Mouse (Mus musculus): ENCODE data around the gene Gm49486. TPM values are rescaled to one million over a fixed set of nuclear protein-coding genes. Genes with fewer than 3 reads are reported as not detected.
A peak's percentile ranks its signal among the peaks of the same experiment; 100 is the strongest.

Gm49486 gene
- polyA plus RNA-seq (2014; fragmentation: Nextera tagmentation; extraction: Ambion mirVana): 0.30 and 0.58 TPM in 2 replicates

DNA sequence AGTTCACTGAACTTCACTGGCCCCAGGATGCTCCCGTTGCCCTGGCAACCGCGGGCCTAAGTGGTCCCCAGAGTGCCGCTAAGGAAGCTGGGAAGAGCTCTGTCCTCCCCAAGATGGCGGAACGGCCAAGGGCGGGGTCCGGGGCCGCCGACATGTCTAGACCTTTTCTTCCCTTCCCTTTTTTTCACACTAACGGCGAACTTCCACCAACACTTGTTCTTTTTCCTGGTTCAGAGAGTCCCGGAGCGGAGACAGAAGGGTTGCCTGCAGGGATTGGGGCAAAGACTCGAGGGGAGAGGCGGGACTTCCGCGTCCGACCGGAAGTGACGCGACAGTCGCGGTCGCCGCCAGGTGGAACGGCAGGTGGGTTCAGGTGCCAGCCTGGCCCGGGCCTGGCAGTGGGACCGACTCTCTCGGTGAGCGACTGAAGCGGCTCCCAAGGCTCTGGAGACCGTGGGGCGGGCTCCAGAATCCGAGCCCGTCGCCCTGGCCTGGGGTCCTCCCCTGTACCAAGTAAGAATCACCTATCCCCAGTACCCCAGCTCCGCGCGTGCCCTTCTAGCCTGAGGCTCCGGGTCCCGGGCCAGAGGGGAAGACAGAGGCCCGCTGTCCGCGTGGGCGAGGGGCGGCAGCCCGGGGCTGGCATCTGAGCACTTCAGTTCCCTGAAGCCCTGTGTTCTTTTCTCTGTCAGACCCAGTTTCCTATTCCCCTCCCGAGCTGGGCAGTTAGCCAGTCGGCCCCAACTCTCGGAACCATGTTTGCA is at the start of gene Gm49486, which contains the start of gene Pick1:
Gm49486 (plus strand) TSS at position 334 of the 764 bp plus-strand sequence.
Pick1 (plus strand) TSS at position 116 of the 764 bp plus-strand sequence.
- Histone ChIP-seq H3K4me2 (ENCODE audit: low read length) (peak within 1 kb of the TSS; percentile 99), H3K9ac (ENCODE audit: low read length) (peak within 1 kb of the TSS; percentile 74), H3K36me3 (ENCODE audit: control insufficient read depth, insufficient read depth, low read length) (peaks cover 24% of the 10 kb centered on the region), H3K27ac (ENCODE audit: low read depth) (peak within 1 kb of the TSS; percentile 98), H3K9me3 (ENCODE audit: control insufficient read depth, low read length) (no peaks in the 10 kb centered on the region), H3K4me1 (replicated peaks; ENCODE audit: control insufficient read depth, insufficient read depth, low read length) (peaks cover 5% of the 10 kb centered on the region), H3K27me3 (replicated peaks; ENCODE audit: control insufficient read depth, insufficient read depth, low read length) (no peaks in the 10 kb centered on the region), H3K4me3 (ENCODE audit: low read depth, low read length) (peak within 1 kb of the TSS; percentile 79)
- ATAC-seq (replicated peaks; ENCODE audit: low FRiP score, low TSS enrichment, low read depth) (peak; percentile 87), DNase-seq (ENCODE audit: low spot score) (peak; percentile 97)
- 1% methylated on average over 49 of the region's 51 CpGs for WGBS

GRCm38 (mm10) chr15:79185213-79185612 is 44.0 kb upstream of the Gm49486 start:
- no peak overlapping the region for H3K4me3 ChIP-seq (ENCODE audit: low read depth, low read length)
- H3K4me1 ChIP-seq (replicated peaks; ENCODE audit: control insufficient read depth, insufficient read depth, low read length): no peaks in the 10 kb centered on the region
- H3K27me3 ChIP-seq (replicated peaks; ENCODE audit: control insufficient read depth, insufficient read depth, low read length): no peaks in the 10 kb centered on the region
- DNase-seq (ENCODE audit: low spot score): no peak
- no peak overlapping the region for H3K9ac ChIP-seq (ENCODE audit: low read length)
- 62% methylated on average over 10 of the region's 10 CpGs for whole genome bisulfite sequencing
- no peaks in the 10 kb centered on the region for H3K36me3 ChIP-seq (ENCODE audit: control insufficient read depth, insufficient read depth, low read length)
- no peak overlapping the region for H3K27ac ChIP-seq (ENCODE audit: low read depth)
- H3K9me3 ChIP-seq (ENCODE audit: control insufficient read depth, low read length): no peaks in the 10 kb centered on the region
- H3K4me2 ChIP-seq (ENCODE audit: low read length): no peak overlapping the region
- no peak for ATAC-seq (replicated peaks; ENCODE audit: low FRiP score, low TSS enrichment, low read depth)

DNA sequence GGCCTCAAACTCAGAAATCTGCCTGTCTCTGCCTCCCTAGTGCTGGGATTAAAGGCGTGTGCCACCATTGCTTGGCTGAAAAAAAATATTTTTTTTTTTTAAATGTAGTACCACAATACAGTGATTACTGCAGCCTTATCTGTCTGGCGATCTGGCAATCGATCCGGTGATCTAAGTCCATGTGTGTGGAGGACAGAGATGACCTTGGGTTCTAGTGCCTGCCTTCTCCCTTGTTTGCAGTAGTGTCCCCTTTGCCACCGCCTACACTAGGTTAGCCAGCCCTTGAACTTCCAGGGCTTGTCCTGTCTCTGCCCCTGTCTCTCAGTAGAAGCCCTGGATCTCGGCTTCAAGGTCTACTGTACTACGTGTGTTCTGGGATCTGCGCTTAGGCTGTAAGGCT is 41.4 kb upstream of the Gm49486 start:
- Histone ChIP-seq H3K27ac (ENCODE audit: low read depth) (no peak overlapping the region), H3K36me3 (ENCODE audit: control insufficient read depth, insufficient read depth, low read length) (no peaks in the 10 kb centered on the region), H3K4me3 (ENCODE audit: low read depth, low read length) (no peak overlapping the region), H3K9me3 (ENCODE audit: control insufficient read depth, low read length) (no peaks in the 10 kb centered on the region), H3K27me3 (replicated peaks; ENCODE audit: control insufficient read depth, insufficient read depth, low read length) (no peaks in the 10 kb centered on the region), H3K9ac (ENCODE audit: low read length) (no peak overlapping the region), H3K4me1 (replicated peaks; ENCODE audit: control insufficient read depth, insufficient read depth, low read length) (no peaks in the 10 kb centered on the region), H3K4me2 (ENCODE audit: low read length) (no peak overlapping the region)
- DNase-seq (ENCODE audit: low spot score): no peak
- WGBS: 89% methylated on average over 8 of the region's 8 CpGs
- no peak for ATAC-seq (replicated peaks; ENCODE audit: low FRiP score, low TSS enrichment, low read depth)

- no peaks in the 10 kb centered on the region for H3K4me1 ChIP-seq (replicated peaks; ENCODE audit: control insufficient read depth, insufficient read depth, low read length)
- 96% methylated on average over 2 of the region's 2 CpGs for WGBS
- H3K9ac ChIP-seq (ENCODE audit: low read length): no peak overlapping the region
- DNase-seq (ENCODE audit: low spot score) (no peak), ATAC-seq (replicated peaks; ENCODE audit: low FRiP score, low TSS enrichment, low read depth) (no peak)
- no peaks in the 10 kb centered on the region for H3K27me3 ChIP-seq (replicated peaks; ENCODE audit: control insufficient read depth, insufficient read depth, low read length)
- no peak overlapping the region for H3K4me3 ChIP-seq (ENCODE audit: low read depth, low read length)
- no peaks in the 10 kb centered on the region for H3K9me3 ChIP-seq (ENCODE audit: control insufficient read depth, low read length)
- no peak overlapping the region for H3K4me2 ChIP-seq (ENCODE audit: low read length)
- H3K36me3 ChIP-seq (ENCODE audit: control insufficient read depth, insufficient read depth, low read length): no peaks in the 10 kb centered on the region
- no peak overlapping the region for H3K27ac ChIP-seq (ENCODE audit: low read depth)
Observed at GRCm38 (mm10) chr15:79191426-79191825, 37.8 kb upstream of the Gm49486 start.

DNA sequence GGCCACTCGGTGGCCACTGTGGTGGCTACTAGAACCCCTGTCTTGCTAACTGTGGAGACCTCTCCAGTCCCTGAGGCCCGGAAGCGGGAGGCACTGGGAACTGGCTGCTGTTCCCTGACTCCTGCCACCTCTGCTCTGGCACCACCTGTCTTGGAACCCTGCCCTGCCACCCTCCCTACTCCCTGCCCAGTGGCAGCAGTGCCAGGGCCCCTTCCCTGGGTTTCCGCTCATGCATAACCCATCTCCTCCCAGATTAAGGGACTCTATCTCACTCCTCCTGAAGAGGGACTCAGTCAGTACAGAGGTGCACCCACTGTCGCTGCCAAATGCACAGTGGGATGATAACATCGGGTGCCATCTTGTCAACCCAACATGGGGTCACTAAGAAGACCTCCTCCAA is 36.7 kb upstream of the Gm49486 start:
- Histone ChIP-seq H3K4me2 (ENCODE audit: low read length) (no peak overlapping the region), H3K27ac (ENCODE audit: low read depth) (peak overlapping the region; percentile 9; the same call in 1 of the 2 replicates), H3K9me3 (ENCODE audit: control insufficient read depth, low read length) (no peaks in the 10 kb centered on the region), H3K4me1 (replicated peaks; ENCODE audit: control insufficient read depth, insufficient read depth, low read length) (no peaks in the 10 kb centered on the region), H3K36me3 (ENCODE audit: control insufficient read depth, insufficient read depth, low read length) (no peaks in the 10 kb centered on the region), H3K27me3 (replicated peaks; ENCODE audit: control insufficient read depth, insufficient read depth, low read length) (no peaks in the 10 kb centered on the region), H3K4me3 (ENCODE audit: low read depth, low read length) (no peak overlapping the region), H3K9ac (ENCODE audit: low read length) (no peak overlapping the region)
- DNase-seq (ENCODE audit: low spot score) (no peak), ATAC-seq (replicated peaks; ENCODE audit: low FRiP score, low TSS enrichment, low read depth) (no peak)
- WGBS: 92% methylated on average over 6 of the region's 6 CpGs

GRCm38 (mm10) chr15:79192885-79193845 is 36.0 kb upstream of the Gm49486 start:
- H3K27ac ChIP-seq (ENCODE audit: low read depth): peak overlapping the region; percentile 9

GRCm38 (mm10) chr15:79194048-79194447 is 35.1 kb upstream of the Gm49486 start:
- Histone ChIP-seq H3K9me3 (ENCODE audit: control insufficient read depth, low read length) (no peaks in the 10 kb centered on the region), H3K27ac (ENCODE audit: low read depth) (peak overlapping the region; percentile 2; the same call in 1 of the 2 replicates), H3K4me2 (ENCODE audit: low read length) (no peak overlapping the region), H3K9ac (ENCODE audit: low read length) (no peak overlapping the region), H3K4me1 (replicated peaks; ENCODE audit: control insufficient read depth, insufficient read depth, low read length) (no peaks in the 10 kb centered on the region), H3K4me3 (ENCODE audit: low read depth, low read length) (no peak overlapping the region), H3K36me3 (ENCODE audit: control insufficient read depth, insufficient read depth, low read length) (no peaks in the 10 kb centered on the region), H3K27me3 (replicated peaks; ENCODE audit: control insufficient read depth, insufficient read depth, low read length) (no peaks in the 10 kb centered on the region)
- no peak for DNase-seq (ENCODE audit: low spot score)
- no peak for ATAC-seq (replicated peaks; ENCODE audit: low FRiP score, low TSS enrichment, low read depth)
- 72% methylated on average over 9 of the region's 9 CpGs for WGBS

More at GRCm38 (mm10) chr15:79192885-79193845, 36.0 kb upstream of the Gm49486 start:
- WGBS: 43% methylated on average over 27 of the region's 27 CpGs
- Histone ChIP-seq H3K36me3 (ENCODE audit: control insufficient read depth, insufficient read depth, low read length) (no peaks in the 10 kb centered on the region), H3K4me1 (replicated peaks; ENCODE audit: control insufficient read depth, insufficient read depth, low read length) (no peaks in the 10 kb centered on the region), H3K4me3 (ENCODE audit: low read depth, low read length) (no peak overlapping the region), H3K27me3 (replicated peaks; ENCODE audit: control insufficient read depth, insufficient read depth, low read length) (no peaks in the 10 kb centered on the region), H3K9me3 (ENCODE audit: control insufficient read depth, low read length) (no peaks in the 10 kb centered on the region), H3K4me2 (ENCODE audit: low read length) (no peak overlapping the region; the same call in 1 of the 2 replicates), H3K9ac (ENCODE audit: low read length) (no peak overlapping the region)
- DNase-seq (ENCODE audit: low spot score): no peak
- ATAC-seq (replicated peaks; ENCODE audit: low FRiP score, low TSS enrichment, low read depth): peak; percentile 56; the same call in 1 of the 2 replicates

DNA sequence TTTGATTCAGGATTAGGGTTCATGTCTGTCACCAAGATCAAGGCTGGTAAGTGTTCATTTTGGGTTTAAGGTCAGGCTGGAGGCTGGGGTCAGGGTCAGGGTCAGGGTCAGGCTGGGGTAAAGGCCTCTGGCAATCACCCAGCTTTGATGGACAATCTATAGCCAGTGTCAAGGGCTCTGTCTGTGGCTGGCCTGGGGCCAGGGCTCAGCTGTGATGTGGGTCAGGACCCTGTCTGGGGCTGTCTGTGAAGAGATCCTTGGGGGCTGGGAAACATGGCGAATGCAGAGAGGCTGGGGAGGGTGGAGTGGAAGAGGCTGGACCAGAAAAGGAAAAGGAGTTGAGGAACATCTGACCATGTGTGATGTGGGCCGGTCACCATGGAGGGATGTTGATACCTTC is 34.2 kb upstream of the Gm49486 start:
- no peaks in the 10 kb centered on the region for H3K36me3 ChIP-seq (ENCODE audit: control insufficient read depth, insufficient read depth, low read length)
- no peak overlapping the region for H3K9ac ChIP-seq (ENCODE audit: low read length)
- DNase-seq (ENCODE audit: low spot score) (no peak), ATAC-seq (replicated peaks; ENCODE audit: low FRiP score, low TSS enrichment, low read depth) (no peak)
- no peak overlapping the region for H3K4me2 ChIP-seq (ENCODE audit: low read length)
- H3K9me3 ChIP-seq (ENCODE audit: control insufficient read depth, low read length): no peaks in the 10 kb centered on the region
- no peak overlapping the region for H3K27ac ChIP-seq (ENCODE audit: low read depth)
- H3K27me3 ChIP-seq (replicated peaks; ENCODE audit: control insufficient read depth, insufficient read depth, low read length): no peaks in the 10 kb centered on the region
- WGBS: 77% methylated on average over 2 of the region's 2 CpGs
- no peak overlapping the region for H3K4me3 ChIP-seq (ENCODE audit: low read depth, low read length)
- no peaks in the 10 kb centered on the region for H3K4me1 ChIP-seq (replicated peaks; ENCODE audit: control insufficient read depth, insufficient read depth, low read length)
